Mouse (Mus musculus): Measurements from ENCODE around the gene Cd207. TPM values are rescaled to one million over a fixed set of nuclear protein-coding genes. Genes with fewer than 3 reads are reported as not detected.
"Not testable (repeated sequence)": the region's sequence is repeated elsewhere in the genome, so short reads cannot be mapped to it uniquely, and the experiment has no call there.

Gene Cd207
- polyA plus RNA-seq, 1 experiment from 2014 or later: 1.3 TPM

GRCm38 (mm10) chr6:83635329-83635728, 42.3 kb downstream of the Cd207 start:
- no peaks in the 10 kb centered on the region for H3K4me1 ChIP-seq (ENCODE audit: insufficient read depth)
- no peak overlapping the region for H3K27ac ChIP-seq (ENCODE audit: low read depth)
- DNase-seq (no peak), ATAC-seq (no peak)
- WGBS (ENCODE audit: insufficient replicate concordance): 57% methylated on average over 1 of the region's 1 CpGs
- no peak overlapping the region for H3K4me2 ChIP-seq (ENCODE audit: low read depth, low read length)
- H3K4me3 ChIP-seq (ENCODE audit: low read depth, low read length): no peak overlapping the region
- H3K9ac ChIP-seq (replicated peaks): no peak overlapping the region
- H3K36me3 ChIP-seq (replicated peaks; ENCODE audit: insufficient read depth, low read length): no peaks in the 10 kb centered on the region
- H3K27me3 ChIP-seq (ENCODE audit: insufficient read depth, low read length): no peaks in the 10 kb centered on the region
- TF ChIP-seq EP300 (IDR thresholded peaks at IDR 0.05; ENCODE audit: low read depth): no peak
- no peak for TF ChIP-seq CTCF (IDR thresholded peaks at IDR 0.05; ENCODE audit: low read depth)
- no peaks in the 10 kb centered on the region for H3K9me3 ChIP-seq (ENCODE audit: low read length)

- 35% methylated on average over 4 of the region's 4 CpGs for WGBS (ENCODE audit: insufficient replicate concordance)
- H3K4me1 ChIP-seq (ENCODE audit: insufficient read depth); H3K27ac ChIP-seq (ENCODE audit: low read depth): not testable (repeated sequence)
These were observed 43.0 kb downstream of the Cd207 start for GRCm38 (mm10) chr6:83634631-83635030.

GRCm38 (mm10) chr6:83634106-83634505, 43.6 kb downstream of the Cd207 start:
- H3K27ac ChIP-seq (ENCODE audit: low read depth); H3K9ac ChIP-seq (replicated peaks); H3K4me3 ChIP-seq (ENCODE audit: low read depth, low read length); H3K4me2 ChIP-seq (ENCODE audit: low read depth, low read length); H3K9me3 ChIP-seq (ENCODE audit: low read length); H3K36me3 ChIP-seq (replicated peaks; ENCODE audit: insufficient read depth, low read length); DNase-seq; H3K4me1 ChIP-seq (ENCODE audit: insufficient read depth); H3K27me3 ChIP-seq (ENCODE audit: insufficient read depth, low read length): not testable (repeated sequence)
- ATAC-seq: peak; percentile 41; the same call in 1 of the 2 replicates
- 30% methylated on average over 5 of the region's 5 CpGs for WGBS (ENCODE audit: insufficient replicate concordance)

More at GRCm38 (mm10) chr6:83634631-83635030, 43.0 kb downstream of the Cd207 start:
- H3K27me3 ChIP-seq (ENCODE audit: insufficient read depth, low read length); ATAC-seq; H3K4me2 ChIP-seq (ENCODE audit: low read depth, low read length); H3K9me3 ChIP-seq (ENCODE audit: low read length); H3K4me3 ChIP-seq (ENCODE audit: low read depth, low read length); DNase-seq; H3K36me3 ChIP-seq (replicated peaks; ENCODE audit: insufficient read depth, low read length); H3K9ac ChIP-seq (replicated peaks): not testable (repeated sequence)

GRCm38 (mm10) chr6:83631815-83632214, 45.8 kb downstream of the Cd207 start:
- ATAC-seq: peak; percentile 62
- H3K27me3 ChIP-seq (ENCODE audit: insufficient read depth, low read length): no peaks in the 10 kb centered on the region
- H3K4me2 ChIP-seq (ENCODE audit: low read depth, low read length): no peak overlapping the region
- no peaks in the 10 kb centered on the region for H3K4me1 ChIP-seq (ENCODE audit: insufficient read depth)
- WGBS (ENCODE audit: insufficient replicate concordance): 75% methylated on average over 4 of the region's 4 CpGs
- H3K36me3 ChIP-seq (replicated peaks; ENCODE audit: insufficient read depth, low read length): no peaks in the 10 kb centered on the region
- no peak overlapping the region for H3K9ac ChIP-seq (replicated peaks)
- no peak for DNase-seq
- no peak overlapping the region for H3K4me3 ChIP-seq (ENCODE audit: low read depth, low read length)
- H3K9me3 ChIP-seq (ENCODE audit: low read length): no peaks in the 10 kb centered on the region
- TF ChIP-seq EP300 (IDR thresholded peaks at IDR 0.05; ENCODE audit: low read depth) (no peak), CTCF (IDR thresholded peaks at IDR 0.05; ENCODE audit: low read depth) (no peak)
- H3K27ac ChIP-seq (ENCODE audit: low read depth): no peak overlapping the region

GRCm38 (mm10) chr6:83626781-83627180, 50.9 kb downstream of the Cd207 start:
- H3K4me2 ChIP-seq (ENCODE audit: low read depth, low read length): no peak overlapping the region
- no peak overlapping the region for H3K9ac ChIP-seq (replicated peaks)
- H3K36me3 ChIP-seq (replicated peaks; ENCODE audit: insufficient read depth, low read length): no peaks in the 10 kb centered on the region
- WGBS (ENCODE audit: insufficient replicate concordance): 53% methylated on average over 17 of the region's 17 CpGs
- H3K4me3 ChIP-seq (ENCODE audit: low read depth, low read length): no peak overlapping the region
- DNase-seq (no peak), ATAC-seq (no peak)
- TF ChIP-seq CTCF (IDR thresholded peaks at IDR 0.05; ENCODE audit: low read depth) (0 out of 2 replicates have a peak, but pooled peaks have one; percentile 10), EP300 (IDR thresholded peaks at IDR 0.05; ENCODE audit: low read depth) (no peak)
- no peak overlapping the region for H3K27ac ChIP-seq (ENCODE audit: low read depth)
- no peaks in the 10 kb centered on the region for H3K9me3 ChIP-seq (ENCODE audit: low read length)
- H3K27me3 ChIP-seq (ENCODE audit: insufficient read depth, low read length): no peaks in the 10 kb centered on the region
- no peaks in the 10 kb centered on the region for H3K4me1 ChIP-seq (ENCODE audit: insufficient read depth)

Other genes with a start within 250 kb of the Cd207 start
- 7.9 and 8.5 TPM in 2 replicates for gene Tet3, start 218.8 kb downstream of the Cd207 start, polyA plus RNA-seq (2015; fragmentation: Nextera tagmentation; extraction: Ambion mirVana)
- gene Dguok, start 170.9 kb downstream of the Cd207 start, polyA plus RNA-seq (2015; fragmentation: Nextera tagmentation; extraction: Ambion mirVana): 24.7 and 25.8 TPM in 2 replicates
- 2.1 and 2.6 TPM in 2 replicates for gene Actg2, start 141.6 kb downstream of the Cd207 start, polyA plus RNA-seq (2015; fragmentation: Nextera tagmentation; extraction: Ambion mirVana)
- 8.6 and 9.1 TPM in 2 replicates for gene Stambp, start 105.1 kb downstream of the Cd207 start, polyA plus RNA-seq (2015; fragmentation: Nextera tagmentation; extraction: Ambion mirVana)
- gene Clec4f, start 21.7 kb downstream of the Cd207 start, polyA plus RNA-seq (2015; fragmentation: Nextera tagmentation; extraction: Ambion mirVana): 72.5 and 75.0 TPM in 2 replicates
- gene Vax2, start 33.4 kb upstream of the Cd207 start, polyA plus RNA-seq (2015; fragmentation: Nextera tagmentation; extraction: Ambion mirVana): not detected in 2 replicates
- not detected in 2 replicates for gene Atp6v1b1, start 65.1 kb upstream of the Cd207 start, polyA plus RNA-seq (2015; fragmentation: Nextera tagmentation; extraction: Ambion mirVana)
- not detected in 2 replicates for gene Ankrd53, start 84.8 kb upstream of the Cd207 start, polyA plus RNA-seq (2015; fragmentation: Nextera tagmentation; extraction: Ambion mirVana)
- 68.3 and 74.9 TPM in 2 replicates for gene Tex261, start 98.0 kb upstream of the Cd207 start, polyA plus RNA-seq (2015; fragmentation: Nextera tagmentation; extraction: Ambion mirVana)
- gene Nagk, start 117.1 kb upstream of the Cd207 start, polyA plus RNA-seq (2015; fragmentation: Nextera tagmentation; extraction: Ambion mirVana): 20.4 and 20.9 TPM in 2 replicates
- 2.9 and 3.7 TPM in 2 replicates for gene Paip2b, start 153.9 kb upstream of the Cd207 start, polyA plus RNA-seq (2015; fragmentation: Nextera tagmentation; extraction: Ambion mirVana)
- 12.0 and 12.5 TPM in 2 replicates for gene Zfp638, start 189.3 kb upstream of the Cd207 start, polyA plus RNA-seq (2015; fragmentation: Nextera tagmentation; extraction: Ambion mirVana)

Data from liver, postnatal 0 days (tissue).